Mouse (Mus musculus) forebrain, postnatal 0 days (tissue): Measurements from ENCODE around the gene Gm4779. TPM values are rescaled to one million over a fixed set of nuclear protein-coding genes. Genes with fewer than 3 reads are reported as not detected.

Experiments
- ATAC-seq: fragments of 200-750 bp; cut with Nextera tagmentation; 2 replicates; pipeline ENCODE4 v1.8.0; 2017; ENCODE audit warnings: mild to moderate bottlenecking, moderate library complexity
- DNase-seq: peaks from one replicate; pipeline ENCODE4 v3.0.0-alpha.2; 2015
- H3K27ac ChIP-seq: fragments of 300-500 bp; sonication (generic); 2 replicates; pipeline ENCODE4 v1.5.1; 2014; ENCODE audit warnings: low read depth, mild to moderate bottlenecking, antibody characterized with exemption, low read length, moderate library complexity, mixed read lengths
- H3K27me3 ChIP-seq: fragments of 300-500 bp; sonication (generic); 2 replicates; pipeline ENCODE4 v1.6.1; 2014; ENCODE audit warnings: mild to moderate bottlenecking, low read length, mixed read lengths; ENCODE audit not compliant: insufficient read depth
- H3K36me3 ChIP-seq: fragments of 300-500 bp; sonication (generic); 2 replicates; pipeline ENCODE4 v1.6.1; 2014; ENCODE audit warnings: mild to moderate bottlenecking, moderate library complexity; ENCODE audit not compliant: insufficient read depth
- H3K4me1 ChIP-seq: fragments of 300-500 bp; sonication (generic); 2 replicates; pipeline ENCODE4 v1.6.1; 2014; ENCODE audit warnings: antibody characterized with exemption; ENCODE audit not compliant: insufficient read depth
- H3K4me2 ChIP-seq: fragments of 300-500 bp; sonication (generic); 2 replicates; pipeline ENCODE4 v1.6.1; 2014; ENCODE audit warnings: low read depth, mild to moderate bottlenecking, moderate library complexity
- H3K4me3 ChIP-seq: fragments of 300-500 bp; sonication (generic); 2 replicates; pipeline ENCODE4 v1.5.1; 2014; ENCODE audit warnings: low read depth, low read length, mixed read lengths
- H3K9ac ChIP-seq: fragments of 300-500 bp; sonication (generic); 2 replicates; pipeline ENCODE4 v1.6.1; 2014; ENCODE audit warnings: mild to moderate bottlenecking
- H3K9me3 ChIP-seq: fragments of 300-500 bp; sonication (generic); 2 replicates; pipeline ENCODE4 v1.6.1; 2016; ENCODE audit warnings: low read length
- CTCF ChIP-seq: sonication (generic); IDR thresholded peaks from 2 replicates; pipeline ENCODE4 v1.5.1; 2016; ENCODE audit warnings: antibody characterized with exemption, control low read depth, low read depth
- WGBS: fragments of 180-500 bp; shearing (Covaris S2); extraction: QIAGEN DNeasy Blood & Tissue Kit; methylation state at CpG from one replicate; pipeline ENCODE4 v1.1.7; 2014; 5-methylcytosine and 5-hydroxymethylcytosine counted together
- polyA plus RNA-seq: library from polyadenylated mRNA; unstranded; fragments of >200 nt; fragmentation: Nextera tagmentation; extraction: Ambion mirVana; gene quantifications from 2 replicates; pipeline ENCODE4 v1.2.1, GENCODE M21; 2015
- total RNA-seq: library from RNA; depleted of rRNA; stranded (reverse); fragments of >200 nt; gene quantifications from 2 replicates; pipeline ENCODE4 v1.2.3, GENCODE M21; 2014; rRNA removed

Gm4779 gene
- total and polyA plus RNA-seq, 2 experiments from 2014 or later = not detected

GRCm38 (mm10) chrX:101740335-101741063 lies 53.7 kb downstream of the Gm4779 start:
- peak; percentile 73 for DNase-seq
- Histone ChIP-seq H3K27me3 (no peaks in the 10 kb centered on the region), H3K4me3 (no peak overlapping the region), H3K36me3 (no peaks in the 10 kb centered on the region), H3K9me3 (no peaks in the 10 kb centered on the region), H3K4me2 (no peak overlapping the region), H3K9ac (no peak overlapping the region), H3K27ac (peak overlapping the region; percentile 75), H3K4me1 (no peaks in the 10 kb centered on the region)
- peak; percentile 98 for ATAC-seq
- 0 out of 2 replicates have a peak, but pooled peaks have one; percentile 15 for TF ChIP-seq CTCF
- WGBS = 48% methylated on average over 6 of the region's 6 CpGs

Other genes starting within 250 kb of the Gm4779 start
- gene Ogt, start 154.4 kb downstream of the Gm4779 start, total RNA-seq = 174 and 187 TPM in 2 replicates
- 85.6 and 93.6 TPM in 2 replicates for gene Ogt, start 154.4 kb downstream of the Gm4779 start, polyA plus RNA-seq
- 0.10 TPM in 1 of 2 replicates, not detected in the other for gene Cxcr3, start 60.2 kb downstream of the Gm4779 start, total RNA-seq
- 0.15 and 0.26 TPM in 2 replicates for gene Cxcr3, start 60.2 kb downstream of the Gm4779 start, polyA plus RNA-seq
- not detected in 2 replicates for gene 8030474K03Rik, start 233 bp upstream of the Gm4779 start, total RNA-seq
- gene 8030474K03Rik, start 233 bp upstream of the Gm4779 start, polyA plus RNA-seq = not detected in 2 replicates
- gene Nhsl2, start 55.0 kb upstream of the Gm4779 start, total RNA-seq = 10.5 and 15.8 TPM in 2 replicates
- gene Nhsl2, start 55.0 kb upstream of the Gm4779 start, polyA plus RNA-seq = 2.5 and 4.0 TPM in 2 replicates